Mouse (Mus musculus) left cerebral cortex, postnatal 14 days (tissue): ENCODE results near the gene Pvalb. TPM values are rescaled to one million over a fixed set of nuclear protein-coding genes. Genes with fewer than 3 reads are reported as not detected.

Source experiments
- DNase-seq, 2 experiments: peaks; one replicate each; pipeline ENCODE4 v3.0.0; 2021 to 2022; ENCODE audit warnings: low spot score in 2 of 2, mixed read lengths in 1 of 2
- intact Hi-C: fragments of 180-260 bp; cut with DNase I; formaldehyde crosslinking; loops from one replicate; pipeline ENCODE4 v1.15.1; 2025
- long read RNA-seq, 2 experiments: library from polyadenylated mRNA; stranded (forward); transcript quantifications; one replicate each; pipeline ENCODE4 v2.0.0; 2021
- total RNA-seq, 2 experiments: library from RNA; stranded (reverse); gene quantifications; 2 replicates each; pipeline ENCODE4 v1.2.3; 2021

The Pvalb gene
- 10 to 100 TPM; 39.1 to 46.5 TPM for total RNA-seq
- long read RNA-seq, experiment 1, transcript Pvalb-201 (4 exons, 977 nt): major isoform, 20 of 21 reads
- long read RNA-seq, experiment 1, partial matches to known transcripts: 1 of 21 reads
- long read RNA-seq, experiment 1, other reads (novel, unspliced or antisense): 0 of 21 reads
- long read RNA-seq, experiment 2, transcript Pvalb-201 (4 exons, 977 nt): major isoform, 23 of 25 reads
- long read RNA-seq, experiment 2, partial matches to known transcripts: 2 of 25 reads
- long read RNA-seq, experiment 2, other reads (novel, unspliced or antisense): 0 of 25 reads

- intact Hi-C loops: no loop called here
- DNase-seq: no peak
Observed at GRCm38 (mm10) chr15:78206312-78206711, at the start of gene Pvalb. Gene Pvalb (minus strand): TSS chr15:78206400.

GRCm38 (mm10) chr15:78254751-78255150 is 48.6 kb upstream of the Pvalb start:
- intact Hi-C loops: loop anchor here (5.0 kb wide), 1 partner anchor 168 kb away; no protein-coding TSS in a partner anchor
- DNase-seq: peak; percentile 55 to 70

DNA sequence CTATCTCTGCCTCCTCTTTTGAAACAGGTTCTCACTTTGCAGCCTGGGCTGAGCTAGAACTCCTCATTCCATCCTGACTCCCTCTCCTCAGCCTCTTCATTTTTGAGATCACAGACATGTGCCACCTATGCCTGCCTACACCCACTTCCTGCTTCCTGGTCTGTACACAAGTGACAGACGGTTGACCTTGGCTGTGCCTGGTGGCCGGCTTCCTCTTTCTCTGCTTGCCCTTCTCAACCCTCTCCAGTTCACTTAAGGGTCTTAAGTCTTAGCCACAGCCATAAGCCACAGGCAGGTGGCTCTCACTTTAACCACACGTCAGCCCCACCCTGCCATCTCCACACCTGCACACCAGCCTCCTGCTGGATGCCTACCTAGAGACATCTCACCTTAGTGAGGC is 42.2 kb upstream of the Pvalb start:
- DNase-seq: no peak
- intact Hi-C loops: no loop called here

DNA sequence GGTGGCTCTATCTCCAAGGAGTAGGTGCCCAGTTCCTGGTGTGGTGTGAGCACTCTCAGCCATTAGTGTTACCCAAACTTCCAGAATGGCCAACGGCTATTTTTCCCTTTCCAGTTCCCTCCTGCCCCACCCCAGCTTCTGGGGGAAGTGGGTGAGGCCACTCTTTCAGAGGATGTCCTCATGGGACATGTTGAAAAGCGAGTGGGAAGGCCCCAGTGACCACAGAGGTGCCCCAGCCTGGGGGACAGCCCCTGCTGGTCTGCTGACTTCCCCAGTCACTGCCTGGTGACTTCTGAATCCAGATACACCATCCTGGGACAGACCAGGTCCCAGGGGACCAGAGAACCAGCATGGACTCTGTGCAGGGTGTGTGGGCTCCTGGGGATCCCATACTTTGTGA is 41.5 kb upstream of the Pvalb start:
- intact Hi-C loops: no loop called here
- no peak for DNase-seq

DNA sequence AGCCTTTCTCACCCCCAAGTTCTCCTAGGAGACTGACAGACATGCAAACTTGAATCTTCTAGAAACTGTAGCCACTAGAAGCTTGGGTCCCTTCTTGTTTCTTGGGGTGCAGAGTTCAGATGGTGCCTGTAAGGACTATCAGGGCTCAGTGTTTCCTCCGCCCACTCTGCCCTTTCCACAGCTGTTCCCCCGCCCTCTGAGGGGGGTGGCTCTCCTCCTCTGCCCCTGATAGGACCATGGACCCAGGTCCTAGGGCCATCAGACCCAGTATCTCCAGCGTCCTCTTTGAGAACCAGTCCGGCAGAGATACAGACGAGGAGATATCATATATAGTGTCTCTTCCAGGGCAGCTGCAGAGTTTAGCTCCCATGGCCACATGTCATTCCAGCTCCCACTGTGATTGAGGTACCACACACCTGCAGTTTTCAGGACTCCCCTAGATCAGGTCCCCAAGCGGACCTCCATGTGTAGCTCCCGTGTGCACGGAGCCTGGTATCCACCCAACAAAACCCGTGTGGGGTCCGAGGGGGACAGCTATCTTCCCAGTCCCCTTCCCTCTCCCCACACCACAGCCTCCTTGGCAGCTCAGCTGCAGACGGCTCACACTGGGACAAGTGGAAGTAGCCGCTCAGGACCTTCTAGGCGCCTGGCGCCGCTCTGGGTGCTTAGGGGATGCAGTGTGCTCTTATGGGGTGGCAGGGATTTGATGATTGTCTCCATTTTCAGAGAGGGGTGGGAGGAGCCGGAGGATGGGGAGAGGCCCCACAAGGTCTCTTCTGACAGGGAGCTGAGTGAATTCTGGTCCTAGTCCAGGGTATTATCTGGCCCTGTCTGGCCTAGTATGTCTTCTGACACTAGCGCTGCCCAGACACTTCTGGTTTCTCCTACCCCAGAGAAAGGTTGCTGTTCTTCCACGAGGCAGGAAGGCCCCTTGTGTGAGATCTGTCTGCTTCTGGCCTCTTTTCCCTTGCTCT is 40.2 kb upstream of the Pvalb start:
- intact Hi-C loops: no loop called here
- DNase-seq: no peak

- peak in 1 of 2 experiments; percentile 30 for DNase-seq
- intact Hi-C loops: loop anchor here (5.0 kb wide), 1 partner anchor 263 kb away; no protein-coding TSS in a partner anchor
Observed at GRCm38 (mm10) chr15:78244695-78245492, 38.7 kb upstream of the Pvalb start, which contains the start of gene Ncf4. Gene Ncf4 (plus strand): TSS chr15:78244801.

GRCm38 (mm10) chr15:78243774-78244173 is 37.6 kb upstream of the Pvalb start:
- intact Hi-C loops: loop anchor here (2.0 to 5.0 kb wide), 2 partner anchors 59 to 261 kb away; no protein-coding TSS in a partner anchor
- peak in 1 of 2 experiments; percentile 45 for DNase-seq

GRCm38 (mm10) chr15:78243061-78243460 is 36.9 kb upstream of the Pvalb start:
- no peak for DNase-seq
- intact Hi-C loops: loop anchor here (2.0 to 5.0 kb wide), 2 partner anchors 58 to 261 kb away; no protein-coding TSS in a partner anchor

GRCm38 (mm10) chr15:78241335-78241734 is 35.1 kb upstream of the Pvalb start:
- DNase-seq: no peak
- intact Hi-C loops: loop anchor here (5.0 kb wide), 1 partner anchor 259 kb away; no protein-coding TSS in a partner anchor

DNA sequence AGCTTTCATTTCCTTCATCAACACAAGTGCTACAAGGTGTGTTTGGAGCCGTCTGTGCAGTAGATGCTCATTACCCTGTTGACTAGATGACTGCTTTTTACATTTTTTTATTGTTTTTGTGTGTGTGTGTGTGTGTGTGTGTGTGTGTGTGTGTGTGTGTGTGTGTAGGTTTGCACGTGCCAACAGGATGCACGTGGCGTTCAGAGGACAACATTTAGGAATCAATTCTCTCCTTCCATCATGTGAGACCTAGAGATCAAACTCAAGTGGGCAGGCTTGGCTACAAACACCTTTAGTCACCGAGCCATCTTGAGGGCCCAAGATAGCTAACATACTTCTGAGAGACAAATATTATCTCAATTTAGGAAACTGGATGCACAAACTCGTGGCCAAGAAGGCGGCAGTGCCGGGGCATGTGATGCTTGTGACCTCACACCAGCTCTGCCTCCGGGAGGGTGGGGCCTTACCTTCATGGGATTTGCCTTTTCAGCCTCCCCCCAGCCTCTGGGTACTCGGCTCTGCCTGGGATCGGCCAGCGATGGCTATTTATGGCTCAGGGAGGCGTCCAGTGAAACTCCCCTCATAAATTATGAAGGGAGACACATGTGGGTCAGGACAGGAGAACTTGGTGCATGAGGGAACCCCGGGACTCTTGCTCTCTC is 33.9 kb upstream of the Pvalb start:
- no peak for DNase-seq
- intact Hi-C loops: loop anchor here (2.0 to 5.0 kb wide), 2 partner anchors 61 to 258 kb away; no protein-coding TSS in a partner anchor

DNA sequence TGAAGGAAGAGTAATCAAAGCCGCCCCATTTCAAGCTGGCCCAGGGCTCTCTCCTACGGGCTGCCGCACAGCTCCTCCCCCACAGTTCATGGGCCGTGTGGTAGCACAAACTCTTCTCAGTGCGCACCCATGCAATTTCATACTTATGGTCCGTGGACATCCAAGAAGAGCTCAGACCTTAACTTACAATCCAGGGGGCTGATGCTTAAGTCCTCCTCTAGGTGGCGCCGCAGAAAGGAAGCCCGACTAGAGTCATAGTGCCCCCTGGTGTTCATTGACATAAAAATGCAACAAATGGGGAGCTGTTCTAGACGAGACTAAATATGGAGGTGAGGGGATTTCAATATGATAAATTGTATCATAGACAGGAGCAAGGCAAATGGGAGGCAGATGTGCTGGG is 33.3 kb upstream of the Pvalb start:
- DNase-seq: peak; percentile 64
- intact Hi-C loops: loop anchor here (2.0 kb wide), 1 partner anchor 61 kb away; no protein-coding TSS in a partner anchor

DNA sequence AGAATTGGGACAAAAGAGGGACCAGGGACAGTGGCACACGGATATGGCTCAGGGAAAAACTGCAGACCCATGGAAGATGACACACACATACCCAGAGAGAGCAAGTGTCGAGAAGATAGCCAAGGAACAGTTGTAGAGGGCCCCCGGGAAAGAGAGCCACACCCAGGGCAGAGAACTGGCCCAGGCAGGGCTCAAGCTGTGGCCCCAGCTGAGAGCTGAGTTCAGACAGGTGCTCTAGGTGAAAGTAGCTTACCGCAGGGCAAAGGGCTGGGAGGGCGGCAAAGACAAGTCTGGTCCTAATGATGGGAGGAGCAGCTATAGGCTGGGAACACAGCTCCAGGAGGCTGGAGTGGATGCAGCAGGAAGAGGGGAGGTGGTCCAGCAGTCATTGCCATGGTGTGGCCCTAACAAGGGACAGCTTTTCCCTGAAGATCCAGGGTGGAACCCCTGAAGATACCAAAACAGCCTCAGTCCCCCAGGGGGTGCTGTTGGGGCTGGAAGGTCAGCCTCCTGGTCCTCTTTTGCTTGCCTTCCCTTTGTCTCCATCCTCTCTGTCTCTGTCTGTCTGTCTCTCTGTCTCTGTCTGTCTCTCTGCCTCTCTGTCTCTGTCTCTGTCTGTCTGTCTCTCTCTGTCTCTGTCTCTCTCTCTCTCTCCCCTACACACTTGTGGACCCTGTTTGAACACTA is 28.8 kb upstream of the Pvalb start:
- intact Hi-C loops: no loop called here
- no peak for DNase-seq

DNA sequence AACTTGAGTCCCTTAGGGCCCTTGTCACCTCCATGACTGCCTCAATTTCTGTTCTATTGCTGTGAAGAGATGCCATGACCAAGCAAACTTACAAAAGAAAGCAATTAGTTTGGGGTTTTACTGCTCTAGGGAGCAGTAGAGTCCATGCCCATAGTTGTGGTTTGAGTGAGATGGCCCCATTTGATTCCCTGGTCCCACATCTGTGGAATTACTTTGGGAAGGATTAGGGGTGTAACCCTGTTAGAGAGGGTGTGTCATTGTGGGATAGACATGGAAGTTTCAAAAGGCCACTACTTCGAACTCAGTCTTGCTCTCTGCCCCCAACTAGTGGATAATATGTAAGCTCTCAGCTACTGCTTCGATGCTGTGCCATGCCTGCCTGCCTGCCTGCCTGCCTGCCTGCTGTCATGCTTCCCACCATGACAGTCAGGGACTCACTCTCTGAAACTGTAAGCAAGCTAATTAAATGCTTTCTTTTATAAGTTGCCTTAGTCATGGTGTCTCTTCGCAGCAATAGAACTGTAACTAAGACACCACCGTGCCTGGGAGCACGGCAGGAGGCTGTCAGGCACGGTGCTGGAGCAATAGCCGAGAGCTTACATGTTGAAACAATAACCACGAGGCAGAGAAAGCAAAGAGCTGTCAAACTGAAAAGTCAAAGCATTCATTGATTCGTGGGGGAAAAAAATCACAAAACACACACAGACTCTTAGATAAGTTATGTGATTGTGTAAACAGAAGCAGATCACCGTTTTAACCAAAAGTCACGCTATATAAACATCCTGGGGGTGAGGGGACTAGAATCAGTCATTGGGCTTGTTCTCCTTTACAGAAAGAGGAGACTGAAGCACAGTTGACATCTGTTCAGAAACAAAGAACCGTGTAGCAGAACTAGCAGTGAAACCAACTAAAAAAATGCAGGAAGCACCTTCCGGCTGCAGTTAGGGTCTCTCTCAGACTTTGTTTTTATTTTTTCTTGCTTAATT is 25.4 kb upstream of the Pvalb start:
- DNase-seq: peak in 1 of 2 experiments; percentile 17
- intact Hi-C loops: no loop called here

- intact Hi-C loops: no loop called here
- DNase-seq: no peak
Observed at GRCm38 (mm10) chr15:78227816-78228215, 21.6 kb upstream of the Pvalb start.

DNA sequence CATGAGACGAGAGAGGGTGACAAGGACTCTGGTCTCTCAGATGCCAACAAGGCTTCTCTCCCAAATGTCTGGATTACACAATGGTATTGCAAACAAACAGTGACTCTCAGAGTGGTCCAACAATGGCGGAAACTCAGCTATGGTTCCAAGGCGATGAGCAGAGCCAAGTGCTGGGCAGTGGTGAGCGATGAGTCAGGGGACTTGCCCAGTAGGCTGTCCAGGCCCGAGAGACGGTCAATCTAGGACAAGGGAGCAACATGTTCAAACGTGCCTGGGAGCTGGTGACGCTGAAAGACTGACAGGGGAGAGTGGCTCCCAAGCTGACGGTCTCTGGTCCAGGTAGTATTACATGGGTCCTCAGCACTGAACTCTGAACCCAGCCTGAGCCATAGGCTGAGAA is 9.1 kb upstream of the Pvalb start:
- intact Hi-C loops: no loop called here
- DNase-seq: no peak

GRCm38 (mm10) chr15:78211367-78211766 is 5.2 kb upstream of the Pvalb start:
- DNase-seq: no peak
- intact Hi-C loops: no loop called here

- intact Hi-C loops: no loop called here
- no peak for DNase-seq
Observed at GRCm38 (mm10) chr15:78210203-78210602, 4.0 kb upstream of the Pvalb start.
